Mouse (Mus musculus): ENCODE data around the gene Sync.

- TF ChIP-seq CTCF (IDR thresholded peaks at IDR 0.05; ENCODE audit: control insufficient read depth, insufficient read depth, insufficient replicate concordance, low read depth, low read length), result no peak
- no peak for TF ChIP-seq POLR2A (IDR thresholded peaks at IDR 0.05; ENCODE audit: control insufficient read depth, low read depth, low read length)
Observed at GRCm38 (mm10) chr4:129322042-129322441, 34.6 kb downstream of the Sync start.
